Mouse (Mus musculus): ENCODE measurements around the gene Pes1. TPM values are rescaled to one million over a fixed set of nuclear protein-coding genes. Genes with fewer than 3 reads are reported as not detected.
"Not testable (repeated sequence)": the region's sequence is repeated elsewhere in the genome, so short reads cannot be mapped to it uniquely, and the experiment has no call there.

Gene Pes1
- 10 to 100 TPM; 53.4 to 60.5 (median 55.8) TPM for total RNA-seq (2022)

- DNase-seq, result peak; percentile 72
Observed at GRCm38 (mm10) chr11:3963610-3964415, at the start of gene Pes1. Gene Pes1, plus strand, starts transcription at chr11:3963975.

- peak; percentile 59 for DNase-seq
Observed at GRCm38 (mm10) chr11:3914109-3914840, 49.5 kb upstream of the Pes1 start, which contains the start of gene Slc35e4. Gene Slc35e4, minus strand, starts transcription at chr11:3914664.

GRCm38 (mm10) chr11:3918738-3919137 lies 45.0 kb upstream of the Pes1 start:
- no peak for DNase-seq

- DNase-seq, result peak; percentile 59
Observed at GRCm38 (mm10) chr11:3920476-3920875, 43.3 kb upstream of the Pes1 start.

GRCm38 (mm10) chr11:3921281-3921850 lies 42.4 kb upstream of the Pes1 start:
- DNase-seq, result no peak

GRCm38 (mm10) chr11:3922115-3922514 lies 41.7 kb upstream of the Pes1 start:
- no peak for DNase-seq

- no peak for DNase-seq
Observed at GRCm38 (mm10) chr11:3922731-3923130, 41.0 kb upstream of the Pes1 start.

- no peak for DNase-seq
Observed at GRCm38 (mm10) chr11:3925916-3926315, 37.9 kb upstream of the Pes1 start.

- no peak for DNase-seq
Observed at GRCm38 (mm10) chr11:3930019-3930418, 33.8 kb upstream of the Pes1 start.

GRCm38 (mm10) chr11:3930931-3931330 lies 32.8 kb upstream of the Pes1 start:
- DNase-seq, result no peak

- peak; percentile 91 for DNase-seq
Observed at GRCm38 (mm10) chr11:3931511-3932211, 32.1 kb upstream of the Pes1 start, which contains the start of gene Tcn2. Gene Tcn2, minus strand, starts transcription at chr11:3932159.

GRCm38 (mm10) chr11:3933756-3934285 lies 30.0 kb upstream of the Pes1 start:
- DNase-seq, result no peak

- DNase-seq, result no peak
Observed at GRCm38 (mm10) chr11:3935135-3935534, 28.6 kb upstream of the Pes1 start.

GRCm38 (mm10) chr11:3936318-3936717 lies 27.5 kb upstream of the Pes1 start:
- no peak for DNase-seq

- no peak for DNase-seq
Observed at GRCm38 (mm10) chr11:3937321-3937874, 26.4 kb upstream of the Pes1 start.

- no peak for DNase-seq
Observed at GRCm38 (mm10) chr11:3941371-3941770, 22.4 kb upstream of the Pes1 start.

- DNase-seq, result no peak
Observed at GRCm38 (mm10) chr11:3946386-3946785, 17.4 kb upstream of the Pes1 start.

- DNase-seq, result not testable (repeated sequence)
Observed at GRCm38 (mm10) chr11:3954876-3955275, 8.9 kb upstream of the Pes1 start.

- DNase-seq, result not testable (repeated sequence)
Observed at GRCm38 (mm10) chr11:3955371-3955770, 8.4 kb upstream of the Pes1 start.

GRCm38 (mm10) chr11:3960901-3961300 lies 2.9 kb upstream of the Pes1 start:
- no peak for DNase-seq

GRCm38 (mm10) chr11:3961761-3962160 lies 2.0 kb upstream of the Pes1 start:
- no peak for DNase-seq

GRCm38 (mm10) chr11:3963155-3963554 lies 620 bp upstream of the Pes1 start:
- DNase-seq, result peak; percentile 6

Data from adrenal gland, adult 8-10 months (tissue).